Mouse (Mus musculus): ENCODE measurements around the gene Zfp804b.
"Not testable (repeated sequence)": the region's sequence is repeated elsewhere in the genome, so short reads cannot be mapped to it uniquely, and the experiment has no call there.

The Zfp804b gene

DNA sequence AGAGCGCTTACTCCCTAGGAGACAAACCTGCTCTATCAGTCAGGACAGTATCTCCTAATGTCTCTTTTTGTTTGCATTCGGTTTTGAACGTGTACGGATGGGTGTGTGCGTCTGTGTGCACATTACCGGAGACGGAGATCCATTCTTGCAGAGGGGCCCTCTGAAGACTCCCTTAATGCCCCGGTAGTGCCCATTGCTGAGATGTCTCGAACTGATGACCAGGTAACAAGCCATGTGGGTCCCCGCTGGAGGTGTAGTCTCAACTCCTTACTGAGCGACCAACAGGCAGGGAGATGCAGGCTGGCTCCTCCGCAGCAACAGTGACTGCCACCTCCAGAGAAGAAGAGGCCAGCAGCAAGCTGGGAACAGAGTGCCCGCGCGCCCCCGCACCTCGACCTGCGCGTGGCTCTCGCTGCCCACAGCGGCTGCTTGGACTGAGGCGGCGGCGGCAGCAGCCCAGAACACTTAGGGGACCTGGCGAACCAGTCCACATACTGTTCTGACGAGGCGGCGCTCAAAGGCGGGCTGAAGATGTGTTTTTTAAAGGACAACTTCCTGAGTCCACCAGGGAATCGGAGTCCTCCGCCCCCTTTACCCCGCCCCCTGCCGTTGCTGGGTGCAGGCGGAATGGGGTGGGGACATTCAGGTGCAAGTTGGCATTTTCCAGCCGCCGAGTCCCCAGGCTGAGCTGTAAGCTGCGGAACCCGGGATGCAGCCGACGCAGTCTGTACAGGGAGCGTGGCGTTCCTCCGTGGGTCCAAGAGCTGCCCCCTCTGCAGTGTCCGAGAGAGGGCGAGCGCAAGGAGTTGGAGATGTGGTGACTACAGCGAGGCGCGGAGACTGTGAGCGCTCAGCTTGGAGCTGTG, at the start of gene Zfp804b:
Zfp804b (minus strand) TSS at position 612 of the 866 bp plus-strand sequence.
- DNase-seq: peak; percentile 11

GRCm38 (mm10) chr5:7364616-7365015, 20.1 kb upstream of the Zfp804b start:
- not testable (repeated sequence) for DNase-seq

GRCm38 (mm10) chr5:7345011-7345389, 444 bp upstream of the Zfp804b start:
- no peak for DNase-seq

DNA sequence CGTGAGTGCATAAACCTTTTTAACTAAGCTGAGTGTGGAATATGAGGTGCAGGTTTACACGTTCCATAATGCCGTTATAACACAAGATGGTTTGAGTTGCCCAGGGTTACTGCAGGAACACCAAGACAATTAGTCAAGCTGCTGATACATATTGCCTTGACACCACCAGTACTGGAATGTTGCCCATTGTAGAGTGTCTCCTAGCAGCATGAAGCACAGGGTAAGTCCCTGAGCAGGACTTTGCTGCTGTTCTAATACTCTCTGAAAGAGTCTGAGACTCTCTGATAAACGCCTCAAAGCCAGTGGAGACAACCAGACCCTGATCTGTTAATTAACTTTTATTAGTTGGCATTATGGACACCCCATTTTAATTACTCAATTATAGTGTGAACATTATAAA, 19.0 kb downstream of the Zfp804b start:
- DNase-seq: no peak

DNA sequence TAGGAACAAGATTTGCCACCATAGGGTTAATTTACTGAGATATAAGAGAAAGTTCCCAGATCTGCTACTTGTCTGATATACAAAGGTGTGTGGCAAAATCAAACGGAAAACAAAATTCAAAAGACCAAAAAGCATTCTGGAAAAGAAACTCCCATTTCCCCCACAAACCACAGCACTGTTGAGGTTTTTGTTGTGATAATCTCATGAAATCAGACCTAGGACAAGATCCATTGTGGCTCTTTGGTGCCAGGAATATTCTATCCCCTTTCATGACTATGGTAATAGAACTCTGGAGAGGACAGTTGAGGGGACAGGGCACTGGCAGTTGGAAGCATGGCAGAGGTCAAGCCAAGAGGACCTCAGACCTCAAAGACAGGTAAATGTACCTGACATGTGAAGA, 40.7 kb downstream of the Zfp804b start, which contains the start of gene Tex47:
Tex47 (plus strand) TSS at position 301 of the 400 bp plus-strand sequence.
- no peak for DNase-seq

DNA sequence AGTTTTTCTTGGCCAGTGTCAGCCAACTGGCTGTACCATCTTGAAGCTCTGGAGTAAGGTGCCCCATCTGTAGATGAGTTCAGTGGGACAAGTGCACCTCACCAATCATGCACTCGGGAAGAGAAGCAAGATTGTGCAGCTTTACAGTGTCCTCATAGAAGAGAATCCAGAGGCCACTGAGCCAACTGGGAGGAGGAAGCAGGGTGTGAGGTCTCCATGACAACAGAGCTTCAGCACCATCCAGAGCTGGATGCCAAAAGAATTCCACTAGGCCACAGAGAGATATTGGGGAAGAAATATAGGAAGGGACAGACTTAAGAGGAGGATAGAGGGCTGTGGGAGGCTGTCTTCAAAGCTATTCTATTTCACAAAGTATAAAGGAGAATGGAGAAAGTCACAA, 41.6 kb downstream of the Zfp804b start:
- no peak for DNase-seq

DNA sequence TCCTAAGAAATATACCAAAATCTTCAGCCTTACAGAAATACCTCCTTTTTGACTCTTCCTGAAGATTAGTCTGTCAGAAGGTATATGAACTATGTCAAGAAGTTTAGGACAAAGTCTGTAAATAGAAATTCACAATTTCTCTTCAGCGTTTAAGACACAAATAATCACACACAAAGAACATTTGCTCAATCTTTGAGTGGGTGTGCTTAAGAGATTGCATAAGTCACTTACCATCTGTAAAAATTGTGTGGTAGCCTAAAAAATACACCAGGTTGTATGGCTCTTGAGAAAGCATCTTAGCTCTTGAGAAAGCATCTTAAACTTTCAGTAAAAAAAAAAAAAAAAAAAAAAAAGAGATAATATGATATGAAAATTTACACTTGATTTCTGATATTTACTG, 60.2 kb downstream of the Zfp804b start:
- no peak for DNase-seq

DNA sequence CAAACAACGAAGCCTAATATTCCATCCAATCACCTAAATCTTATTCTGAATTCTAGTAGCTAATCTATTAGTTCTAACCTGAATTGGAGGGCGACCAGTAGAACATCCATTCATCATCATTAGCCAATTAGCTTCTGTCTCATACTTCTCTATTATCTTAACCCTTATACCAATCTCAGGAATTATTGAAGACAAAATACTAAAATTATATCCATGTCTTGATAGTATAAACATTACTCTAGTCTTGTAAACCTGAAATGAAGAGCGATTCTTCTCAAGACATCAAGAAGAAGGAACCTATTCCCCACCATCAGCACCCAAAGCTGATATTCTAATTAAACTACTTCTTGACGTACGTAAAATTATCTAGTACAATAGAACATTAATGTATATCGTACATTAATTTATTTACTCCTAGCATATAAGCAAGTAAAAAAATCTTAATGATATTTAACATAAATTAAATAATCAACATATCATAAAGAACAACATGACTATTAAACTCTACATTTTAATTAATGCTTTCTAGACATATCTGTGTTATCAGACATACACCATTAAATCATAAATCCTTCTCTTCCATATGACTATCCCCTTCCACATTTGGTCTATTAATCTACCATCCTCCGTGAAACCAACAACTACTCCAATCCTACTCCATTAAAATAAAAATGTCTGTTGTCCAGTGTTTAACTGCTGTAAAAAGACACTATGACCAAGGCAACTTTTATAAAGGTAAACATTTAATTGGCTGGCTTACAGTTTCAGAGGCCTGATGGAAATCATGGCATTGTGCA, 67.7 kb downstream of the Zfp804b start:
- no peak for DNase-seq

DNA sequence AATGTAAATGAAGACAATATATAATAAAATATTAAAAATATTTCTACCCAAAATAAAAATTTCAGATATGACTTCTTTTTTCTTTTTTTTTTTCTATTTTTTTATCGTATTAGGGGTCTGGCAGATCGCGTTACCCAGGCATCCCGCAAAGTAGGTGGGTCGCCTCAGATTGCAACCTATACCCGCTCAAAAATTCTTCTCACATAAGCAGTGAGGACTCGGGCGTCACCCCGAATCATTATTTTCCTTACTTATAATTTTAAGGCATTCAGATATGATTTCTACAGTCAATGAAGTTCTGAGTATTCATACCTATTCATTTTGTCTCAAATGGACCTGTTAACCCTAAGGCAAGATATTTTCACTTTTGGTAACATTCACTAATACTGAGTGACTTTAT, 167.0 kb downstream of the Zfp804b start:
- DNase-seq: no peak

DNA sequence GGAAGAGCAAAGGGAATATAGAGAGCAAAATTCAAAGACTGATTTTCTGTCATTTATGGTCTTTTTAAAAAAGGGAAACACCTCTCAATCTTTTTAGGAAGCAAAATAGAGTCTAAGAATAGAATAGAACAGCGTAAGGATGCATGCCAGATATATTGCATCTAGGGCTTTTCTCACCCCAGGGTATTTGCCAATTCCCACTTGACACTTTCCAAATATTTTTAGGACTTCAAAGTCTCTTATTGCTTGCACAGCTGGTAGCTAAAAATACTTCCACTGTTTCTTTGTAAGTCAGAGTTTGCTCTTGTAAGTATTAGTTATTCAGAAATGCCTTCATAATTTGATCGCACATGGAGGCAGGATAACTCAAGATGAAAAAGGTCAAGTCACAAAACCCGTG, 204.9 kb downstream of the Zfp804b start:
- no peak for DNase-seq

DNA sequence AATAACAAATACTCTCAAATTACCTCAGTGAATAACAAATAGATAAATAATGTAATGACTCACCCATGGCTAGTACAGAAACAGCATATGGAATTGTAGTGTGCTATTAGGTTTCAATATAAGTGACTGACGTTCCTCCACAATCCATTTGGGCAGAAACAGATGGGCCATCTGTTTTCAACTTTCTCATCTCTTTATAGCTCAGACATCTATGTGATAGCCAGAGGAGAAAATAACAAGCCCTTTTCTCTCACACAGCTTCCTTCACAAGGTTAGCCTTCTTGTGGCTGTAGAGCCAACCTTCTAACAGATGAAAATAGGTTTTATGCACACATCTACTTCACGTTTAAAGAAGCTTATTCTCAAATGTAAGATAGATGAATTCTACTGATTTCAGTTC, 242.2 kb downstream of the Zfp804b start:
- no peak for DNase-seq

DNA sequence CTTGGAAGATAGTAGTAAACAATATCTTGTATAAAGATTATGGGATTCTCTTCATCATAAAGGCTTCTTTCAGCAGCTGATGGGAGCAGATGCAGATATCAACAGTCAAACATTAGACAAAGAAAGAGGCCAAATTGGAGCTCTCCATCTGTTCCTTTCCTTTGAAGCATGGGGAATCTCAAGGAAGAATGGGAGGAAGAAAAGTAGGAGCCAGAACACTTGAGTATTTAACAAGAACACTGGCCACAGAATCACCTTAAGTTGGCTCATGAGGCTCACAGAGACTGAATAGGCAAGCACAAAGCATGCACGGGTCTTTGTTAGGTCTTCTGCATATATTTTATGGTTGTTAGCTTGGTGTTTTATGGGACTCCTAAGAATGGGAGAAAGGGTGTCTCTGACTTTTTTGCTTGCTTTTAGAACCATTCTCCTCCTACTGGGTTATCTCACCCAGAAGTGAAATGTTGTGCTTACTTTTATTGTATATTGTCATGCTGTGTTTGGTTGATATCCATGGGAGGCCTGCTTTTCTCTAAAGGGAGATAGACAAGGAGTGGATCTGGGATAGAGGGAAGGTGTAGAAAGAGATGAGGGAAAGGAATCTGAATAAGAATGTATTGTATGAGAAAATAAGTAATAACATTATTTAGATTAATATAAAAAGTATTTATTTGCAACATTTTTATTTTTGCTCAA, 270.5 kb downstream of the Zfp804b start:
- DNase-seq: no peak

DNA sequence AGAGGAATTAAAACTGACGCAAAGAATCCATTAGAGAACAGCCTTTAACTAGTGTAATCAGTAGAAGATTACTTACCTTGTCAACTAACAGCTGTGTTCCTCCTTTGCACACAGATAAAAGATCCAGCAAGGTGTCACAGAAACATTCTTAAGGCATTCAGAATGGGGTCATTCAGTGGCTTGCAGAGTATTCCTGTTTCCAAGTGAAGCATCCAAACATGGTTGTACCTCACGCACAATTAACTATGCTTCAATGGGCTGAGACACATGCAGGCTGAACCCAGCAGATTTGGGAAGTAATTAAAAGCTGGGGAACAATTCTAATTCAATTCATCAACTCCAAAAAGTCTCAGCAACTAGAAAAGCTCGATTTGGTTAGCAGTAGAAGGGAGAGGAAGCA, 337.1 kb downstream of the Zfp804b start:
- DNase-seq: no peak

- no peak for DNase-seq
These were observed 360.6 kb downstream of the Zfp804b start for GRCm38 (mm10) chr5:6983993-6984392.

- DNase-seq: no peak
These were observed 409.7 kb downstream of the Zfp804b start for GRCm38 (mm10) chr5:6934837-6935236.

DNA sequence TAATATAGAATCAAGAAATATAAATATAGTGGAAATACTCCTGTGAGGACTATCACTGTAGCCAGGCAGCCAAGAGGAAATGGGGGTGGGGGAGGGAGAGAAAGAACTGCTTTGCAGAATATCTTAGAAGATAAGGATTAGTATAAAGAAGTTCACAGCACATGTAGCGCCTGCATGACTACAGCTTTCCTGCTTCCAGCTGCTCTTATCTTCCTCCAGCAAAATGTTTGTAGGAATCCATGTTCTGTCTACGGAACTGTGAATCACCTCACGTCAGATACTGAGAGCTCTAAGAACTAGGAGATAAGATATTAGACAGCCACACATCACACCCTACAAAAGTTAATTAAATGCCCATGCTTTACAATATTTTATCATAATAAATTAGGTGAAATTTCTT, 433.3 kb downstream of the Zfp804b start:
- DNase-seq: no peak

DNA sequence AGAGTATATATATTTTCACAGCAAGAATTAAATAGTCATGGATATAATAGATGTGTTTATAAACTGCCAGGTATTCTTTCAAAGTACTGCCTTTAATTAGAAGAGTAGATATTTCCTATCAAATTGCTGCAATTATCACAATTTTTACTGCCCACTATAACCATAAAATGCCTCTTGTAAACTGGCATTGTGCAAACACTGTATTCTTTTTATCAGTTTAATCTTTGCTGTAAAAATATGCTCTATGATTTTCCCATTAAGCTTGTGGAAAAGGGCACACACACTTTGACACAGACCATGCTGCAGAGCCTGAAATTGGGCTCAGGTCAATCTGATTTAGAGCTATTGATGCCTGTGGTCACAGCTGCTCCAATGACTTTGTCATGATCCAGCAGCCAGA, 463.2 kb downstream of the Zfp804b start:
- DNase-seq: no peak

- DNase-seq: no peak
These were observed 473.0 kb downstream of the Zfp804b start for GRCm38 (mm10) chr5:6871566-6871965.

GRCm38 (mm10) chr5:6870970-6871369, 473.6 kb downstream of the Zfp804b start:
- DNase-seq: no peak

DNA sequence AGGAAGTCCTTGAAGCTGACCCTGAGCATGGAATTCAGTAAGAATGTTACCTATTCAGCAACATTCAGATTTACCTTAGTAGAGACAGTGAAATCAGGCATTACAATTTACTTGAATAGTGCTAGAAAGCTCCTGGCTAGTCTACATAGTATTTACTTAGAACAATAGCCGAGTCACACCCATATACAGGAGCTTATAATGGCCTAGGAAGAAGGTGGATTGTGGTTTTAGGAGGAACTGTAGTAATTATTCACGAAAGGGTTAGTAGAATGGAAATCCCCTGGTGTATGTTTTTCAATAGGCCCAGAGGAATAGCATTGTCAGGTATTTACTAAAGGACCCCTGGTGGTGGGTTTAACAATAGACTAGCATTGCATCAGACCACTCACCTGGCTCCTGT, 549.2 kb downstream of the Zfp804b start:
- no peak for DNase-seq

DNA sequence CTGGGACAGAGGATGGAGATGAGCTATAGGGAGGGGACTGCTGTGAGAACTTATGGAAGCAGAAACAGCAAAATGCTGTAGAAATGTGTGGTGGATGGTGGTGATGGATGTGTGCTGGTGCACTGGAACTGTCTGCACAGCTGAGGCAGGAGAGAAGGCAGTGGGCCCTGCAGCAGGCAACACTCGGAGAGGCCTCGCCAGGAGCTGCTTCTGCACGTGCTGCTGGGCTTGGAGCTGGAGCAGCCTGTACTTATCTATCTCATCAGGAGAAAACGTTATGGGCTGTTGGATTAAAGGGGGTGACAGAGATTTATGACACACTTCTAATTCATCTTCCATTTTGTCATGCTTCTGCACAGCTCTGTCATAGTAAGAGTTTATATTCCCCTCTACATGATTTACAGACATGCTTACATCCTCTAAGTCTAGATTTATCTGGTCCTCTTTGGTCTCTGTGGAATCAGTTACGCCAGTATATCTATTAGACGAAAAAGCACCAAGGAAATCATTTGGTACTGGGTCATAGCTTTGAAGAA, 575.1 kb downstream of the Zfp804b start:
- no peak for DNase-seq

Data from liver (tissue).